Mouse (Mus musculus): ENCODE measurements around the gene Copz1.

Gene Copz1

DNA sequence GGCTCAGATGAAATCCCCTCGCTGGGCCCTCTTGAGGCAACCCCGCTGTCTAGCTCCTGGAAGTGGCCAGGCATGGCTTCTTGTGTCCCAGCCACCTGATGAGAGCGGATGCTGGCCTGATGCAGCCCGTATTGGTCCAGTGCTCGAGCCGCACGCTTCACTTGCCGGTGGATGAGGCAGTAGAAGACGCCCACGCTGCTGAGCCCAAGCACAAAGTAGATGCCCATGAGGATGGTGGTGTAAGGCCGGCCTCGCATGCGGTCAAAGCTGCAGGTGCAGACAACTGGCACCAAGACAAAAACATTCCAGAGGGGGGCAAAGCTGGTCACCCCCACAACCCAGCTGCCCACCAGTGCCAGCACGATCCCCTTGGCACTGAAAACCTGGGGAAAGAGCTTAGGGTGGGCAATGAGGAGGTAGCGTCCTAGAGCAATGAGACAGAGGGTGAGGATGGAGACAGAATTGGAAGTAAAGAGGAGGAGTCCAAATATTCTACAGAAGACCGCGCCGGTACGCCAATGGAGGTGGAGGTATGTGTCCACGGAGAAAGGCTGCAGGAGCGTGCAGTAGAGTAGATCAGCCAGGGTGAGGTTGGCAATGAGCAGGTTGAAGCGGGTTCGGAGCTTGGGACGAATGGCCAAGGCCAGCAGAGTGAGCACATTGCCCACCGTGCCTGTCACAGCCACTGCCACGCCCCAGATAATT, 36.5 kb downstream of the Copz1 start:
- no peak for DNase-seq (ENCODE audit: low read depth)

DNA sequence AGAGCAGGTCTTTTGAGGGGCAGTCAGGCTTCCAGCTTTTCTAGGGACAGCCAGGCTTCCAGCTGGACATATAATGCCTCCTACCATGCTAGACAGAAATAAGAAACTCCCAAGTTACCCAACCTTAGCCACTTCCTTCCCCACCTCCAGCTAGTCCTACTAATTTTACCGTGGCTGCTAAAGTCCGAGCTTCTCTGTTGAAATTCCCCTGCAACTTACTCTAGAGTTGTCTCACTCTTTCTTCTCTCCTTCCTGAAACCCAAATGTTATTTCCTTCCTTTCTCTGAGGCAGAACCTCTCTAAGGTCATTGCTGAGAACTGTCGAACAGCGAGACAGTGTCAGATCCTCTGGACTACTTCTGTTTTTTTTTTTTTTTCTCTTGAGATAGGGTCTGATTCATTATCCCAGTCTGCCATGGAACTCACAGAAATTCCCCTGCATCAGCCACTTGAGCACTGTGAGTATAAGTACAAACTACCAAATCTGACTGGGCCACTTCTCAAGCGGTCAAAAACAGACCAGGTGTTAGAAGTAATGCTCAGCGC, 37.9 kb downstream of the Copz1 start, which contains the start of gene Gpr84:
Gene Gpr84 (minus strand): TSS at position 248 of the 546 bp plus-strand sequence.
- DNase-seq (ENCODE audit: low read depth) = no peak

DNA sequence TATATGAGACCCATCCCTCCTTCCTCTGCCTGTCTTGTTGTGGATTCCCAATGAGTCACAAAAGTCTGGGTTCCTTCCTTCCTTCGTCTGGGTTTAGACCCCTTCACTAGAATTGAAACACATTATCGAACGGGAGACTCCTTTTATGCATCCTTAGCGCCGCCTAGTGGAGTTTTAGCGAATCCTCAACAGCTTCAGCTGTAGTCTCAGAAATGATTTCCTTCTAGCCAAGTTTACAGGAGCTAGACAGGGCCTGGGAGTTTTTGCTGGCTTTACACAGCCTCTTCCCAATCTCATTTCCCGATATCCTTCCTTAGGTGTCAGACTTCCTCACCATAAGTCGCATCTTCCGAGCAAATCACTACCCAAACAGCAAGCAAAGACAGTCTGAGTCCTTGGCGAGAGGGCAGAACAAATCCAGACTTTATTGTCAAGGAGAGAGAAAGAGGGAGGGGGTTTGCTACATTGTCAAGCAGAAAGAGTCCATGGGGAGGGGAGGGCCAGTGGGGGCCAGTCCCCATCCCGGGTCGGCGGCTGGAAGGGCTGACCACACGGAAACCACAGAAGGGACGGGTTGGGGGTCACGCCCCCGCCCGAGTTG, 41.1 kb downstream of the Copz1 start:
- peak; percentile 68 for DNase-seq (ENCODE audit: low read depth)

DNA sequence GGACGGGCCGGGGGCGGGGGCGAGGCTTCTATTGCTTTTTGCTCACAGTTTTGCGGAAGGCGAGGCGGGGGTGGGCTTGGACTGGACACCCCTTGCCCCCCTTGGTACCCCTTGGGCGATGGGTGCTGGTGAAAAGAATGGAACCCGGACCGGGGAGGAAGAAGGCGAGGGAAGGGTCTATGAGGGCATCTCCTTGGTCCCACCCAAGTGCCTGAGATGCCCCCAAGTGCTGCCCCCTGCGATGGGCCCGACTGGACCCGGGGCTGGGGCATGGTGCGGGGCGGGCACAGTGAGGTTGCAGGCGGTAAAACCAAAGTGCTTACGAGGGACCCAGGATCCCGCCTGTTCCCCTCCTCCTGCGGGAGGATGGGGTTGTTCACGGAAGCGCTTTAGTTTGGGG, 41.7 kb downstream of the Copz1 start:
- no peak for DNase-seq (ENCODE audit: low read depth)

DNA sequence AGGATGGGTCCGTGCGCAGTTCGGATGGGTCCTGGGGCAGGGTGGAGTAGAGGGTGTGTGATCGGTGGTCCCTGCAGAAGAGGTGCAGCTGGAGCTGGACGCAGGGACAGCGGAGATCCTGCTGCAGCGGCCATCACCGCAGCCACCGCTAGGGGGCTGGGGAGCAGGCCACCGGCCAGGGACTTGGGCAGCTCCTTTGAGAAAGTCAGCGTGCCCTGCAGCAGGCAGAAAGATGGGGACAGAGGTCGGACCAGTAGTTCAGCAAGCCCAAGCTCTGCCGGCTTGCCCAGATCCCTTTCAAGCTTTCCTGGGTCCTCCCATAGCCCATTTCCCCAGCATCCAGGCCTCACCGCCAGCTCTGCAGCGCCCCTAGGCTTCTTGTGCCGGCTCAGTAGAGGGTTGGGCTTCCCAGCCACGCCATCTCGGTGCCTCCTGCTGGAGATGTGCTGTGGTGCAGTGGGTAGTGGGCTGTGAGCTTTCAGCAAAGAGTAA, 42.5 kb downstream of the Copz1 start:
- DNase-seq (ENCODE audit: low read depth) = no peak

- DNase-seq (ENCODE audit: low read depth) = no peak
Measured at GRCm38 (mm10) chr15:103315979-103316776, 43.7 kb downstream of the Copz1 start.

GRCm38 (mm10) chr15:103317120-103317519, 44.6 kb downstream of the Copz1 start:
- no peak for DNase-seq (ENCODE audit: low read depth)

- no peak for DNase-seq (ENCODE audit: low read depth)
Measured at GRCm38 (mm10) chr15:103317731-103318130, 45.2 kb downstream of the Copz1 start.

- DNase-seq (ENCODE audit: low read depth) = no peak
Measured at GRCm38 (mm10) chr15:103318201-103318816, 45.8 kb downstream of the Copz1 start.

GRCm38 (mm10) chr15:103321076-103321475, 48.6 kb downstream of the Copz1 start:
- no peak for DNase-seq (ENCODE audit: low read depth)

DNA sequence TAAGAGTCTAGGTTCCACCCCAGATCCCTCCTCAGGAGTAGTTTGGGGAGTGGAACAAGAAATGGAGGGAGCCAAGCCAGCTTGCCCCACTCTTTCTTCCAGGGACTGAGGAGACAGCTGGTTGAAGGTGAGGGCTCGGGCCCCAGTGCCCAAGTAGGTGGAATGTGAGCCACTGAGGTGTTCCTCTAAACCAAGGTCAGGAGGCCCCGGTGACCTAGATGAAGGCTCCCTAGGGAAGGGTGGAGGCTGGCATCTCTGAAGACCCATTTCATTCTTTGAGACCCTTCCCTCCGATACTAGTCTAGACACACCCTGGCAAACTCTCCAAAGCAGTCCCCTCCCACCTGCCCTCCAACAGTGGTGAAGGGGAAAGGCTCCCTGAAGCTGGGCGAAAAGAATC, 49.9 kb downstream of the Copz1 start:
- DNase-seq (ENCODE audit: low read depth) = no peak

GRCm38 (mm10) chr15:103323070-103323454, 50.5 kb downstream of the Copz1 start:
- no peak for DNase-seq (ENCODE audit: low read depth)

DNA sequence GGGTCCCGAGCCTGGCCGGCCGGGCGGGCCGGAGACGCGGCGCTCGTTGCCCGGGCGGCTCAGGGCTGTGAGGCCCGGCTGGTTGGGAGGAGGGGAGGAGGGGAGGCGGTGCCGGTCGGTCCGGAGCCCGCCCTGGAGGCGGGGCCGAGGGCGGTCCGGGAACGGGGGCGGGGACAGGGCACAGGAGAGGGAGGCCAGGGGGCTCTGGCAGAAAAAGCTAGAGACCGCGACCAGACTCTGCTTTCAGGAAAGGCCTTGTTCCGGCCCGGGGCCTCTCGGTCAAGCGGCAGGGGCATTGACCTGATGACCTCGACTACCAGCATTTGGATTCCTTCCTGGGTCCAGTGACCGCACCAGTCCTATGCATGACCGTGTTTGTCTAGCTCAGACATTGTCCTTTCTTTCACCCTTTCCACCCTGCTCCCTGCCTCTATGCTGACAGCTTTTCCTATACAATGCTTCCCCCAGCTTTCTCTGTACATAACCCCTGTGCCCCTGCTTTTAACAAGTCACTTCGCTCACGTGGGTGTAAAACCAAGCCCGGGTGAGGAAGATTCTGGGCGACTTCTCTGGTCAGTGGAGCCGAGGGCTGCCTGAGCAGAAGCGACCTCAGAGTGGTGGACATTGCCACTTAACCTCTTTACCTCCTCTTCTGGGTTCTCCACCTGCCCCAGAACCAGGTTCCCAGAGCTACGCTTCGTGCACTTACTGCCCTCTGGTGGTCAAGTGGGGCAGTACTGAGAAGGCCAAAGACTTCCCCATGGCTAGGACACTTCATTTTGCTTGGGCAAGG, 51.1 kb downstream of the Copz1 start:
- DNase-seq (ENCODE audit: low read depth) = peak; percentile 82

- DNase-seq (ENCODE audit: low read depth) = no peak
Measured at GRCm38 (mm10) chr15:103333081-103333615, 60.6 kb downstream of the Copz1 start.

GRCm38 (mm10) chr15:103333738-103334137, 61.2 kb downstream of the Copz1 start:
- DNase-seq (ENCODE audit: low read depth) = no peak

DNA sequence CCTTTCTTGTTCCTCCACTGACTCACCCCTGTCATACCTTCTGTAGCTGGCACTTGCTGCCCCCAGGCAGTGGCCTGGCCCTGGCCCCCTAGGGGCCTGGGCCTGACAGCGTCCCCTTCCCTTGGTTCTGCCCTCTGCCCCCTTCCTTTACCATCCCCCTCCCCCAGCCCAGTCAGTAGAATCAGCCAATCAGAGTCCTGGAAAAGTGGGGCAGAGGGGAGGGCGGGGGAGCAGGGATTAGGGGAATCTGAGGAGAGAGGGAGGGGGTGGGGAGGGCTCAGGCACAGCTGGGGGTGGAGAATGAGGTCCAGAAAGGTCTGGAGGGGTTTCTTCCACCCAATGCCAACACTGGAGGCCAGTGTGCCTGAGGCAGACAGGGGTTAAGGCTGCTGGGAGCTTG, 61.7 kb downstream of the Copz1 start:
- no peak for DNase-seq (ENCODE audit: low read depth)

DNA sequence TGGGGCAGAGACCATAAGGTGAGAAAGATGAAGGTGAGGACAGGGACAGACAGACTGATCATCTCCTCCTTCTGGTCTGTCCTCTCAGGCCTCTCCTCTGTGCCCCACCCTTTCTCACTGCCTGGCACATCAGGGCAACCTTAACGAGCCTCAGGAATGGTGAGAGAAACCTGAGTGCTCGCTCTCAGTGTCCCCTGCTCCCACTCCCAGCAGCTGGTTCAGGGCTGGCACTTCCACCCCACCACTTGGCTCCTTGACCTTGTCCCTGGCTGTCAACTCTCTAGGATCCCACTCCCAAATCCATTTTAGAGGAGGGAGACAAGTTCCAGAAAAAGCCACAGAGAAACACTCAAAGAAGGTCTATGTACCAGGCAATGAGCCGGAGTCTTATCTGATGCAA, 62.5 kb downstream of the Copz1 start:
- no peak for DNase-seq (ENCODE audit: low read depth)

DNA sequence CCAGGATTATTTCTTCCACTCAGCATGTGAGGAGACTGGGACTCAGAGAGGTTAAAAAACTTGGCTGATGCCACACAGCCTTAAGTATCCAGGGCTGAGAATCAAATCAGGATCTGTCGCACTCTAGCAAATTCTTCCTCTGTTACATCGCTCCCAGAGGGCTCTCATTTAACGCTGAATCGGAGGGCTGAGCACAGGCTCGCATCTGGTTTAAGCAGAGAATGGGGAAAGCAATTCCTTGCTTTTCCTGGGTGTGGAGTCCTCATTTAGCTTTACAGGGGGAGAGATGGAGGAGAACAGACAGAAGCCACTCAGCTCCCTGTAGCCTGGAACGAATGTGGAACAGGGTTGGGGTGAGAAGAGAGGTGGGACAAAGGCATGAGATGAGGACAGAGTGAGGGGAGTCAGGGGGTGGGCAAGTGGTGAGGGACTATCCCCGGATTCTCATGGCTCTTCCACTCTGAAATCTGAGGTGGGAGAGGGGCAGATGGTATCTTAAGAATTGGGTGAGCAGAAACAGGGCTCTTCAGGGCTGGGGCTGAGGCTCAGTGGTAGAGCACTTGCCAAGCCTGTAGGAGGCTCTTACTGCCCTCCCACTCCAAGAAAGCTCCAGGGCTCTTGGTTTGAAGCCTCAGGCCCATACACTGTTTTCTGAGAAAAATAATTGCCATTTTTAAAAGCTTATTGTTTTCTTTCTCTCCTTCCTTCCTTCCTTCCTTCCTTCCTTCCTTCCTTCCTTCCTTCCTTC, 63.1 kb downstream of the Copz1 start:
- no peak for DNase-seq (ENCODE audit: low read depth)

DNA sequence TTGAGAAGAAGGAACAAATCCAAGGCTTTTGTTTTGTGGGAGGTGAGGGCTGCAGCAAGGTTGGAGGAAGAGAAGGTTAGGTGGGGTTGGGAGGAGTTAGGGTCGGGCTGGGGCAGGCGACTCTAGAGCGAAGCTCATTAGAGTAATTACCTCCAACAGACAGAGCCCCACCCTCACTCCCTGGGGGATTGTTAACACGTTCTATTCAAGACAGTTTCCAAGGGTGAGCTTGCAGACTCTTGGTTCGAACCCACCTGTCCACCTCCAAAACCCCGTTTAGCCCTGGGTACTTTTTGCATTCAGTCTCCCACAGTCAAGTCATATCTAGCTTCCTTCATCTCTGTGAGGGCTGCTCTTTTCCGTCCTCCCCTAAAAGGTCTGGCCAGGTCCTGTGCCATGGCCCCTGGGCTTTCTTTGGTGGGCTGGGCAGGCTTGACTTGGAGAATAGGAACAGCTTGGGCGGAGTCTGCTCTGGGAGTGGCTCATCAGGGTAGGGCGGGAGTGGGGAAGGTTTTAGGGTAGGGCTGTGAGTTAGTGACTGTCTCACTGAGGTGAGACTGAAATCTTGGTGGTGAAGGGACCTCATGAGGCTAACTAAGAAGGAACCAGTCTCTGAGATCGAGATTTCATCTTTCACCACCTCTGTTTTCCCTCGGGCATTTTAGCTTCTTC, 64.6 kb downstream of the Copz1 start:
- no peak for DNase-seq (ENCODE audit: low read depth)

GRCm38 (mm10) chr15:103338829-103339165, 66.3 kb downstream of the Copz1 start:
- DNase-seq (ENCODE audit: low read depth) = no peak

Measured in c-Kit-positive CD71-positive TER-119-negative erythroid progenitor cells, embryonic 14.5 days (primary cell).